Mouse (Mus musculus) urinary bladder, adult 18-20 months (tissue): ENCODE results near the gene Robo3.
A peak's percentile ranks its signal among the peaks of the same experiment; 100 is the strongest.

Experiments used
- DNase-seq, 2 experiments: peaks; one replicate each; pipeline ENCODE4 v3.0.0; 2022; ENCODE audit warnings: low spot score in 2 of 2, mixed read lengths in 2 of 2

The Robo3 gene

DNA sequence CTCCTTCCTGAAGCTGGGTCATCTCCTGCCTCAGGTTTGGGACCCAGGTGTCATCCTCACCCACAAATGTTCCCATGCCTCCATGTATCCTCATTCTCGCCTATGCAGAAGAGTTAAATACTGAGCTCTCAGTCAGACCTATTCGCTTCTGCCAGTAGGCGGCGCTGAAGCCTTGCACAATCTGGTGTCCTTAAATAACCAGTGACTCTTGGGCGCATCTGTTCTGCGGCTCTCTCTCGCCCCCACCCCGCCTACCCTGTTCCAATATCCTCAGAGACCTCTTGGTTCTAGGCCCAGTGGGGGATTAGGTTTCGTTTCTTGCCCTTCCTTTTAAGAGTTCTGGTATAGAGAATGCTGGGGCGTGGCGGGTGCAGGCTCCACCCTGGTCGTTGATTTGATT lies 2.5 kb downstream of the Robo3 start:
- DNase-seq, result peak; percentile 62 to 78

DNA sequence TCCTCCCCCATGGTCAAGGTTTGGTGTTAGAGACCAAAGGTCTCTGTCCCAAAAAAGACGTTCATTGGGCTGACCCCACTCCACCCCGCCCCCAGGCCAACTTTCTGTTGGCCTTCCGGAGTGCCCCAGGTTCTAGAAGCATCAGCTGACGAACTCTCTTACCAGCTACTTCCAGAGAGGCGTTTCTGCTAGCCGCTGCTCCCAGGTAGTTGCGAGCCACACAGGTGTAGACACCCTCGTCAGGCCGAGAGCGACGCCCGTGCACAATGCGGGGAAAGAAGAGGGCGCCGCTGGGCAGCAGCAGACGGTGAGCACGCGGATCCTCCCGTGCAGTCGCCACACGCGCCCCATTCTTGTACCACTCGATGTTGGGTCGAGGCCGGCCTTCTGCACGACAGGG lies 3.7 kb downstream of the Robo3 start:
- no peak for DNase-seq

DNA sequence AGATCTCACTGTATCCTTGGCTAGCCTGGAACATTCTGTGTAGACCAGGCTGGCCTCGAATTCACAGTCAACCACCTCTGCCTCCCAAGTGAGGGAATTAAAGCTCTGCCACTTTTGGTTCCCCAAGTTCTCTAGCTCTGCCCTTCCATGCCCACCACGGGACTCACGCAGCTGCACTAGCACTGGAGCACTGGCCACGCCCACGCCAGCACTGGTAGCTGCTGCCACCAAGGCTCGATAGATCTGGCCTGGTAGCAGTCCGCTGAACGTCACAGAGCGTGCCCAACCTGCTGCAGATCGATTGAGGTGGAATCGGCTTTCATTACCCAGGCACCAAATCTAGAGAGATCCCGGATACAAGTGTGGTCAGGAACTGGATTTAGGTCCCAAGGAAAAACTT lies 11.8 kb downstream of the Robo3 start:
- DNase-seq, result no peak

DNA sequence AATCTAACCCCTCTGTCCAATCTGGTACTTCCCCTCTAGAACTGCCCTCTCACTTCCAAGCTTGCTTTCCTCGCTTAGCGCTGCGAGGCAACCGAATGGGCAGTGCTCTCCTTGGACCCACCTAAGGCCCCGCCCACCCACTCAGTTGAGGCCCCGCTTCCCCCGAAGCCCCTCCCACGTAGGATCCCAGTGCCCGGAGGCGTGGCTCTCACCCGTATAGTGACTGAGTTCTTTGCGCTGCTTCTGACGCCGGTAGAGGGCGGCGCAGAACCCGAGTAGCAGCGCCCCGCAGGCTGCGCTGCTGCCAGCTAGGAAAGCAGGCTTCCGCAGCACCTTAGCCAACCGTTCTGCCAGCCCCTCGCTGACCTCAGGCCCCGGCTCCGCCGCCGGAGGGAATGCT lies 12.4 kb downstream of the Robo3 start:
- peak; percentile 54 to 72 for DNase-seq

DNA sequence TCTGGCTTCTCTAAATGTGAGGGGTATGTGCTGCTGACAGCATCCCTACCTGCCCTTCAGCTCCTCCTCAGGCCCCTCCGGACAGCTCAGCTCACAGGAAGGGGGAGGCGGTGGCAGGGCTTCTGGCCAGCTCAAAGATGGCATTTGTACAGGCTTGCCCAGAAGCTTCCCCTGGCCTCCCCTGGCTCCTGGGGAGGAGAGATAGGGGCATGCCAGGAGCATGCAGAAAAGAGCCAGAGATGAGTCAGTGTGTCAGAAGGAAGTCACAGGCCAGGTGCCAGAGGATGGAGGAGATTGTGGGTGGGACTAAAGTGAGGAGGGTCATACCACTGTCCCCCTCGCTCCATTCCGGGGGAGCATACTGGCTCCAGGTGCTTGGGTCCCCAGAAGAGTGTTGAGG lies 14.3 kb downstream of the Robo3 start:
- no peak for DNase-seq

DNA sequence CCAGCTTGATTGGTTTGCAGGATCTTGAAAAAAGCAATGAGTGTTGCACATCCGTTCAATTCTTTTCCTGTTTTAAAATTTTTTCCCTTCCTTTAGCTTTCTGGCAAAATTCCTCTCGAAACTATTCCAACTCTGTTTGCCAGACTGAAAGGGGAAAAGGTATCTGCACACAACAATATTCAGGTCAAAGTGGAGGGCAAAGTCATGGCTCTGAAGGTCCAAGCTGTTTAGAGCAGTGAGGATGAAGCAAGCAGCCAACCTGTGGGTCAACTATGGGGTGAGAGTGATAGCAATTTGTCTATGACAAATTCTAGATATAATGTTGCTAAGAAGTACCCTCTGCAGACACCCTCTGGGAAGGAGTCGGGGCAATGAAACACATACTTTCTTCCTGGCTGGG lies 18.4 kb downstream of the Robo3 start:
- DNase-seq, result no peak

DNA sequence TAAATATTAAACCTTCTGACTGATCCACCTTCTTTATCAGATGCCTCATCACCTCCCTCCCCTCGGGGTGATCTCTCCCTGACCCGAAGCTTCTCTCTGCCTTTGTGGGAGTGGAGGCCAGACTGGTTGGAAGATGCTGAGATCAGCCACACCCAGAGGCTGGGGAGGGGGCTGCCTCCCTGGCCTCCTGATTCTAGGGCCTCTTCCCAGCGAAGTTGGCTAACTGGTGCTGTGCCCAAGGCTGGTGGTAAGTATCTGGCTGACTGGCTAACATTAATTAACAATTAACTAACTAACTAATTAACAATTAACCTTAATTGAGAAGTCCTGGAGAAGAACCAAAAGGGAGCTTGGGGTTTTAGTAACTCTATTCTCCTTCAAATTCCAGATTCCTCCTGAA lies 20.1 kb downstream of the Robo3 start:
- DNase-seq, result no peak

DNA sequence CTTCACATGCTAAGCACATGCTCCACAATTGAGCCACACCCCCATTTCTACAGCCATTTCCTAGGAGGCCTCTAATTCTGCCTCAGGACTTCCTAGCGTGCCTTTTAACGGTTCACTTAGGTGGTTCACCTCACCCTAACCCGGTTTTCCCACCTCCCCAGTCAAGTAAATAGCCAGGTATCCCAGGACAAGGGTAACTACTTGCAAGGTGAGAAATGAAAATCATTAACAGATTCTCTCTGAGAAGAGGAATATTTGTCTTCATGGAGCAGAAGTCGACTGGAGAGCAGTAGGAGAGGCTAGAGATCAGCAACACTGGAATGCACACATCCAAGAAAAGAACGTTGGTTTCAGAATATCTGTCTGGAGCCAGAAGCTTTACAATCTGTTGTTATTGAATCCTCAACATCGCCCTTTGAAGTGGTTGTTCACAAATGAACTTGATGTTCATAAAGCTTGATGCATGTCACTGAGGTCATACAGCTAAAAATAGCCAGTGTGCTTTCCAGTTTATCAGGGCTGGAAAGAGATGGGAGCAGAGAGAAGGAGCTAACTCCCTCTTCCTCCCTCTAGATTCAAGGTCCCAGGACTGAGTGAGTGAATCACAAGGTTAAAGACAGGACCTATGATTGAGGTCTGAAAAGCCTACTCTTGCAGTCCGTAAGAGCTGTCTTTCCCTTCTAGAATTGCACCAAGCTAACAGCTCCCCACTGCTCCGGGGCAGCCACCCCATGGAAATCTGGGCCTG lies 23.2 kb downstream of the Robo3 start:
- DNase-seq, result no peak

DNA sequence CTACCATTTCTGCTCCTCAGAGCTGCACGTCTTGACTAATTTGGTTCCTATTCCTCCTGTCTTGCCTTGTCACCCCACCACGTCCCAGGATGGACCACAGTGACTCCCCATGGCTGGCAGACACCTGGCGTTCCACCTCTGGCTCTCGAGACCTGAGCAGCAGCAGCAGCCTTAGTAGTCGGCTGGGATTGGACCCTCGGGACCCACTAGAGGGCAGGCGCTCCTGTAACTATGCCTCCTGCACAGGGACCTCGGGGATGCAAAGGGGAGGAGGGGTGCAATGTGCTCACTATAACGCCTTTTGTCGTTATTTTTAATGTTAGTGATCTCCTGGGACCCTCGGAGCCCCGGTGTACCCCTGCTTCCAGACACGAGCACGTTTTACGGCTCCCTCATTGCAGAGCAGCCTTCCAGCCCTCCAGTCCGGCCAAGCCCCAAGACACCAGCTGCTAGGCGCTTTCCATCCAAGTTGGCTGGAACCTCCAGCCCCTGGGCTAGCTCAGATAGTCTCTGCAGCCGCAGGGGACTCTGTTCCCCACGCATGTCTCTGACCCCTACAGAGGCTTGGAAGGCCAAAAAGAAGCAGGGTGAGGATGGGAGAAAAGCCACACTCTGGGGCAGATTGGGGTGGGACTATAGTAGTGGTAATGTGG lies 25.1 kb downstream of the Robo3 start:
- no peak for DNase-seq

DNA sequence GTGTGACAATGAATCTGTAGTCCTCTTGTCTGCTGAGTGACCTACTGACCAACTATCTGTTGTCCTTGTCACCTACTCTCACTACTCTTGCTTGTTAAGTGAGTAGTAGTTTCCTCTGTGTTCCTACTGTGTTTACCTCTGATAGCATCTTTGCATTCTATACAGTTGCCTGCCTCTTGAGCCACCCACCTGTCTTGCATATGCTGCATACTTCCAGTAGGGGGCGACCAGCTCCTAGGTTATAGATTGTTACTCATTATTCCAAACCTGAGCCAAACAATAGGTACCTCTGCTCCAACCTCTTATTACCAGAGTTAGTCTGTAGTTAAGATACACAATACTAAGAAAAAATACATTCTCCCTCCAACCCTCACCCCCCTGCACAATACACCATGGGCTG lies 26.7 kb downstream of the Robo3 start:
- no peak for DNase-seq

DNA sequence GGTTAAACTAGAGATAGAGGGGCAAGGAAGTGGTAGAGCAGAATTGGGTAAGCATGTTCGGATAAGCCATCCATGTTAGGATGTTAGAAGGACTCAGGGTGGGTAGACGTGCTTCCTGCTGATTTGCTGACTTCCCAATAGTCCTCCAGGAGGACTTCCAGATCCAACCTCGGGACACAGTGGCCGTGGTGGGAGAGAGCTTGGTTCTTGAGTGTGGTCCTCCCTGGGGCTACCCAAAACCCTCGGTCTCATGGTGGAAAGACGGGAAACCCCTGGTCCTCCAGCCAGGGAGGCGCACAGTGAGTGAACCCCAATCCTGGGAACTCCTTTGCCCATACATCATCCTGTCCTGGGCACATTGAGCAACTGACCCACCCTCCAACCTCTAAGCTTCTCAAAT lies 30.0 kb downstream of the Robo3 start:
- no peak for DNase-seq

DNA sequence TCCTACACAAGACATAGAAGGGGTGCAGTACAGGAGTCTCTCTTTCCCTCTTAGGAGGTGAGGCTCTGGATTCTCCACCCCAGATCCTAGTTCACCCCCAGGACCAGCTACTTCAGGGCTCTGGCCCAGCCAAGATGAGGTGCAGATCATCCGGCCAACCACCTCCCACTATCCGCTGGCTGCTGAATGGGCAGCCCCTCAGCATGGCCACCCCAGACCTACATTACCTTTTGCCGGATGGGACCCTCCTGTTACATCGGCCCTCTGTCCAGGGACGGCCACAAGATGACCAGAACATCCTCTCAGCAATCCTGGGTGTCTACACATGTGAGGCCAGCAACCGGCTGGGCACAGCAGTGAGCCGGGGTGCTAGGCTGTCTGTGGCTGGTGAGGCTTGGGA lies 30.5 kb downstream of the Robo3 start:
- DNase-seq, result no peak

DNA sequence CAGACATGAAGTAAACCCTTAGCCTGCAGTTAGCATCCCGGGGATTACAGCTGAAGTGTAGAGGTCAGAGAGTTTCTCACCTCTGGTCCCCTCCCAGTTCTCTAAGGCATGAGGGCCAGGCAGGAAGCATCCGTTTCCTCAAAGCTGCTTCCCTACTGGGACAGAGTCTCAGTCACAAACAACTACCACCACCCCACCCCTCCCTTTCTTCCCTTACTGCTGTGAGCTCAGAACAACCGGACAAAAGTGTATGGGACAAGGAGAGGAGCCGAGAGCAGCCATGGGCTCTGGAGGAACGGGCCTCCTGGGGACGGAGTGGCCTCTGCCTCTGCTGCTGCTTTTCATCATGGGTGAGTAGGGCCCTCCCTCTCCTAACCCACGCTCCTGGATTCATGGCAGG lies 31.2 kb downstream of the Robo3 start, which contains the start of gene Robo4:
Gene Robo4, plus strand, starts transcription at position 96 of the 400 bp plus-strand sequence.
- DNase-seq, result no peak

DNA sequence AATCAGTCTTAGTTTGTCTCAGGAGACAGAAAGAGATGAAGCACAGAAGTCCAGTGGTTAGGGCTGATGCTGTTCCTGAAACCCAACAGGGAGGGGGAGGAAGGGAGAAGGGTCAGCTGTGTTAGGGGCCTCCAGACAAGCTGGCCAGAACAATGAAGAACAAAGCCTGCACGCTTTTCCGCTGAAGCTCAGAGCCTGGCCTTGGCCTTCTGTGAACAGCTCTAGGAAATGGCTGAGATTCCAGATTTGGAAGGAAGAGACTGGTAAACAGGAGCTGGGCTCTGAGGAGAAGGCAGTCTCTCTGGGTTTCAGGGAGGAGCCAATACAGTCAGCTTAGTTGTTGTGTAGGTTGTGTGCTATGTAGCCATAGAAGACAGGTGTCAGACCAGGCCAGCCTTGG lies 32.5 kb downstream of the Robo3 start:
- DNase-seq, result no peak

DNA sequence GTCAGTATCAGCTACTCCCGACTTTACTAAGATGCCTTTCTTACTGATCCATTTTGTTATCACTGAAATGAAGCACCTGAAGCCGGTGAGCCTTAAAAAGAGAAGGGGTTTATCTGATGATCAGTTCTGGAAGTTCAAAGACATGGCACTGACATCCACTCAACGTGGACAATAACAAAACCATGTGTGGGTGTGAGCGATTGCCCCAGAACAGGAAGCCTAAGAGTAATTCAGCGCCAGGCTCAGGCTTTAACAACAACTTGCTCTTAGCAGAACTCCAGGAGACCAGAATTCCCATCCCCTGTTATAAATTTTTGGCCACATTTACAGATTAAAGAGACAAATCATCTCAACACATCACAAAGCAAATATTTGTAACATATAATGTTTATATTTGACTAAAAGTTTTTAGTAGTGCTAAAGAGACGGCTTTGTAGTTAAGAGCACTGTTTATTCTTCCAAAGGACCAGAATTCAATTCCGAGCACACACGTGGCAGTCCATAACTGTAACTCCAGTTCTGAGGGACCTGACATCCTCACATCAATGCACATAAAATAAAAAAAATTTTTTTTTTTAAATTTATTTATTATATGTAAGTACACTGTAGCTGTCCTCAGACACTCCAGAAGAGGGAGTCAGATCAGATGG lies 39.4 kb downstream of the Robo3 start:
- no peak for DNase-seq

DNA sequence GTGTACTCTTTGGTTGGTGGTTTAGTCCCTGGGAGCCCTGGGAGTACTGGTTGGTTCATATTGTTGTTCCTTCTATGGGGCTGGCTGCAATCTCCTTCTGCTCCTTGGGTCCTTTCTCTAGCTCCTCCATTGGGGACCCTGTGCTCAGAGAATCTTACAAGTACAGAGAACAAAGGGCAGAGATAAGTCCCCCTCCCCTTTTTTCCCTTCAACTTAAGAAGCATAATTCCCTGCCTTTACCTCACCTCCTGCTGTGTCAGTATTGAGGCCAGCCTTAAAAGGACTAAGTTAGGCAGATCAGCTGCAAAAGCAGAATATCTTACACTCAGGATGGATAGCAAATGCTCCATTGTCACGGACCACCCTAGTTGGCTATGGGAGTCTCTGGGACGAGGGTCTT lies 41.0 kb downstream of the Robo3 start:
- DNase-seq, result no peak

DNA sequence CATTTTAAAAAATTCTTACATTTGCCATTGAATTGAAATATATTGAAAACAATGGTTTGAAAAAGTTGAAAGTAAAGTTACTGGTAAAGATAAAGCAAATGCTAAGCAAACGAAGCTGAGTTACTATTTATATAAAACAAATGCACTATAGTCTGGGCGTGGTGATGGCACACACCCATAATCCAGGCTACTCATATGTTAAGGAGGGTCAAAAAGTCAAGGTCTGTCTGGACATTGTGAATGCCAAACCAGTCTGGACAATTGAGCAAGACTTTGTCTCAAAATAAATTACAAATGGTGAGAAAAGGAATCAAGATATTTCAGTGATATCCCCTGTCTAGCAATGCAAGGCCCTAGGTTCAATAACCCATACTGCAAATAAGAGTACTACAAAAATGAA lies 42.2 kb downstream of the Robo3 start:
- no peak for DNase-seq

DNA sequence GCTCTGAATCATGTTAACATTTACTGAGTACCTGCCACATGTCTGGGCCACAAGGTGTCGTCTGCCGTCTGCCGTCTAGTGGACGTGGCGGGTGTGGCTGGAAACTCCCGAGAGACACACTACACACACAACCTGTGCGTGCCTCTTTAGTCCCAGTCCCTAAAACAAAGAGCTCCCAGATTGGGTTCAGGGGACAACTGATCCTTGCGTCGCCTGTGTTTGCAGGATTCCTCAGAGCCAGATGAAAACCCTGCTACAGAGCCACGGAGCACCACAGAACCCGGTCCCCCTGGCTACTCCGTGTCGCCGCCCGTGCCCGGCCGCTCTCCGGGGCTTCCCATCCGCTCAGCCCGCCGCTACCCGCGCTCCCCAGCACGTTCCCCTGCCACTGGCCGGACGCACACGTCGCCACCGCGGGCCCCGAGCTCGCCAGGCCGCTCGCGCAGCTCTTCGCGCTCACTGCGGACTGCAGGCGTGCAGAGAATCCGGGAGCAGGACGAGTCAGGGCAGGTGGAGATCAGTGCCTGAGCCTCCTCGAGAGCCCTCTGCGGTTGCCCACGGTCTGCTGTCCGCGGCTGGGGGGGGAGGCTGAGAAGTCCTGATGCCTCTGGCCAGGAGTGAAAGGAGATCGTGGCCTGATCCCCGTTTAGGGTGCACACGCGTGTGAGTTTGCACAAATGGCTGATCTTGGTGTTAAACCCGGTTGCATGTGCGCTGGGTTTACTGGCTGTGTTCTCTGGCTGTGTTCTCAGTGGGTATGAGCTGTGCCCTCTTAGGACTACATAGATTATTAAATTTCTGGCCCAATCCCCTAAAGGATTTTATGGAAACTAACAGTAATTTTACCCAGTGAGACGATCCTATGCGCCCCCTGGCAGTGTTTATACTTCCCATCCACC lies 48.5 kb downstream of the Robo3 start:
- DNase-seq, result peak in 1 of 2 experiments; percentile 44

DNA sequence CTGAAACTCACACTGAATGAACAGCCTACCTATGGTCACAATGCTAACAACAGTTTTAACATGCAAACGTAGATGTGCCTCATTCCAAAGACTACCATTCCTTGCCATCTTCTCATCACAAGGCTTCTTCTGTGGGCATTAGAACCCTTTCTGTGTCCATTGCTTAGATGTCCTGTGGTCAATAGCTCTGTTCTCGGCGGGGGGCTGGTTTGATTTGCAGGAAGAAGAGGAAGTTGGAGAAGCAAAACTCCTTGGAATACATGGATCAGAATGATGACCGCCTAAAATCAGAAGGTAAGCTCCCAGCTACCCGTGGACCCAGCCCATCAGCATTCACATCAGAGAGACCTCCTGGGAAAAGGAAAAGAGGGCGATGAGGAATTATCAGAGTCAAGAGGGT lies 49.9 kb downstream of the Robo3 start:
- DNase-seq, result no peak

DNA sequence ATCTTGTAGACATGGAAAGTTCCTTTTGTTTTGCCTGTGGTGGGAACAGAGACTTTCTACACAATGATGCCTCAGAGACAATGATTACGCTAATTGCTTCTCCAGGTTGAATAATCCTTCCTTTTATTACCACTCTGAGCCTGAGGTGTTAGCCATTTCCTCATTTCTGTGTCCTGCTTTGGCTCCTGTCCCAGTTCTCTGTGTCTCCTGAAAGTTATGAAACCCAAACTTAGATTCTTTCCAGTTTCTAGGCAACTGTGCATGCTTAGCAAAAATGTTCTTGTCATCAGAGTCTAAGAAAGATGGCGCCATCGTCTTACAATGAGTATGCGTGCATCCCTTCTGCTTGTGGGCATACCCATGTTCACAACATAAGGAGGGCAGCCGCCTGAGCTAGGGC lies 57.3 kb downstream of the Robo3 start:
- no peak for DNase-seq

DNA sequence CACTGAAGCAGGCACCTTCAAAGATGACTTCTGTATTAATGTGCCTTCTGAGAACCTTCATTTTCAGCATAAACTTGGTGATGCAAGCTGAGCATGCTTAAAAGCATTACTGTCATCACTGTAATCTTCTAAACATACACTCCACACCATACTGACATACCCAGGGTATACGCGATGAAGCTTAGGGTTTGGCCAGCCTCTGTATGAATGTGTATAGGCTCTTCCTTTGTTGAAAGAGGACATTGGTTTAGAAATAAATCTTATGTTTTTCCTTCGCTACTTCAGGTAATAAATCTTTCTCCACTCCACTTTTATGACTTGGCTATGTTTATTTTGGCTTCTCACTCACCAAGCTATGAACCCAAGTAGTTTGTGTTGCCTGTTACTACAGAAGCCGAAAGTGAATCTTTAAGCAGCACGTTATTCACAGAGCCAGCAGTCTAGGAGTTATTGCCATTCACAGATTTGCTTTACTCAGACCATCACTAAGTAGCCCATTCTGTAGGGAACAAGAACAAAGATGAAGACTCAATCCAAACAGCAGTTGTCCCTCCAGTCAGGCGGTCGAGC lies 61.7 kb downstream of the Robo3 start:
- DNase-seq, result no peak

DNA sequence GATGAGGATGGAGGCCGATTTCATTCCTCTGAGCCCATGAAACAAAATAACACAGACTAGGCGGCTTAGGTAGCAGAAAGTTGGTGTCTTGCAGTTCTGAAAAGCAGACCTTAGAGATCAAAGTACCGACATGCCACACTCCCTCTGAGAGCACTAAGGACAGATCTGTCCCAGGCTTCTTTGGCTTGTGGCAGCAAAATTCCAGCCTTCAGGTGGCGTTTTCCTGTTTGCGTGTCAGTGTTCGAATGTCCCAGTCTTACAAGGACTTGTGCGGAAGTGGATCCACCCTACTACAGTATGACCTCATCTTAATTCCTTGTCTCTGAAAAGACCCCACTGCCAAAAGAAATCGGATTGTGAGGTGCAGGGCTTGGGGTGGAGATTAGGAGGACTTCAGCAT lies 64.2 kb downstream of the Robo3 start:
- no peak for DNase-seq
